Mouse (Mus musculus) heart, postnatal 0 days (tissue): ENCODE measurements around the gene Rab36.

Experiments
- CTCF ChIP-seq: IDR thresholded peaks from 2 replicates; pipeline ENCODE4 v1.5.1; 2016; ENCODE audit warnings: antibody characterized with exemption, control low read depth, low read depth
- EP300 ChIP-seq: IDR thresholded peaks from 2 replicates; pipeline ENCODE4 v1.6.1; 2016; ENCODE audit warnings: antibody characterized with exemption, low read depth

DNA sequence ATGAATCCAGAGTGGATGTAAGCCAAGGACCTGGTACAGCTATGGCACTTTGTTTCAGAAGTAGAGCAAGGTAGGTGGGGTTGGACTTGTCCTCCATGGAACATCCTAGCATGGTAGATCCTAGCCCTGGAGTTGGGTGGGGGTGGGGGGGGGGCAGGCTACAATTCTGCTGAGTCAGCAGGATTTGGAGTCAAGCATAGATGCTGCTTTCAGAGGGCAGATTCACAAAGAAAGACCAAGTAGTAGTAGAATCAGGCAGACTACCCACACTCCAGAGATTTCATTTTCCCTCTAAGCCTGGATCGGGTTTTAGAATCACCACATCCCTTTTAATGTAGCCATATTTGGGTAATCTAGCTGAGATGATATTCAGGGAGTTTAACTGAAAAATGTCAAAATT lies 57.5 kb downstream of the Rab36 start:
- TF ChIP-seq EP300 (no peak), CTCF (no peak)
